8 mouse cellular contexts compared by ENCODE assay signal in the genomic region with DNA sequence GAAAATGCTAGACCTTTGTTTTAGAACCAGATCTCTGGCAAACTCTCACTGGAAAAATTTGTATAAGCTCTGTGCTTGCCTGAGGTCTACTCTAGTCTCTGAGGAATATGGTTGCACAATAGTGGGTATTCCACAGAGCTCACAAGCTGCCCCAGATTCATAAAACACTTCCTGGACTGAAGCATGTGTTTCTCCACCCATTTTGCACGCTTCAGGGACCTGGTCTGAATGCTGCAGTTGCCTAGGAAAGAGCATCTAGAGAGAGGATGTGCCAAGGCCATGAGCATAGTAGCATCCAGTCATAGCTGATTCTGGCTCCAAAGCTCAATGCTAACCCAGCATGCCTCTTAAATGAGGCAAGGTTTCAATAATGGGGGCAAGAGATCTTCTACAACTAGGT.
DNase-seq lines count a peak whose midpoint lies in the region; ATAC-seq lines count a peak whose summit lies in the region.

No protein-coding gene starts in this region.

- 50% methylated on average over 1 of the region's 1 CpGs for WGBS in limb, embryonic 12.5 days
- 76% methylated on average over 1 of the region's 1 CpGs for WGBS in limb, embryonic 10.5 days
- 32% methylated on average over 1 of the region's 1 CpGs for WGBS in liver, embryonic 12.5 days (ENCODE audit: insufficient replicate concordance)

- ATAC-seq in limb, embryonic 12.5 days (ENCODE audit: insufficient number of reproducible peaks, insufficient read depth, low FRiP score, low TSS enrichment, low read depth), result no peak
- no peak for ATAC-seq in liver, embryonic 12.5 days

- H3K9me3 ChIP-seq in limb, embryonic 12.5 days, result no peaks in the 10 kb centered on the region
- H3K9me3 ChIP-seq in limb, embryonic 10.5 days (replicated peaks), result no peaks in the 10 kb centered on the region
- no peaks in the 10 kb centered on the region for H3K9me3 ChIP-seq in liver, embryonic 12.5 days (replicated peaks)

- H3K9ac ChIP-seq in limb, embryonic 12.5 days (replicated peaks), result no peak overlapping the region
- no peak overlapping the region for H3K9ac ChIP-seq in liver, embryonic 12.5 days

- intact Hi-C loops in heart, postnatal 36 days (cut with DNase I), result no loop called here

- peaks cover 19% of the 10 kb centered on the region for H3K4me1 ChIP-seq in limb, embryonic 12.5 days (replicated peaks)
- H3K4me1 ChIP-seq in limb, embryonic 10.5 days, result peaks cover 7% of the 10 kb centered on the region; the same call in 1 of the 2 replicates
- H3K4me1 ChIP-seq in liver, embryonic 12.5 days, result no peaks in the 10 kb centered on the region

- no peaks in the 10 kb centered on the region for H3K27me3 ChIP-seq in limb, embryonic 12.5 days
- H3K27me3 ChIP-seq in limb, embryonic 10.5 days (ENCODE audit: low read depth, poor library complexity, severe bottlenecking), result no peaks in the 10 kb centered on the region
- no peaks in the 10 kb centered on the region for H3K27me3 ChIP-seq in liver, embryonic 12.5 days (replicated peaks)

- no peak overlapping the region for H3K4me2 ChIP-seq in limb, embryonic 12.5 days
- H3K4me2 ChIP-seq in liver, embryonic 12.5 days, result no peak overlapping the region

- H3K27ac ChIP-seq in limb, embryonic 12.5 days, result peak overlapping the region; percentile 74
- no peak overlapping the region for H3K27ac ChIP-seq in limb, embryonic 10.5 days
- H3K27ac ChIP-seq in liver, embryonic 12.5 days, result no peak overlapping the region

- H3K36me3 ChIP-seq in limb, embryonic 12.5 days, result peaks cover 30% of the 10 kb centered on the region
- H3K36me3 ChIP-seq in limb, embryonic 10.5 days, result peaks cover 9% of the 10 kb centered on the region; the same call in 1 of the 2 replicates
- no peaks in the 10 kb centered on the region for H3K36me3 ChIP-seq in liver, embryonic 12.5 days

- DNase-seq in adrenal gland, adult 2 months, result peak; percentile 30
- no peak for DNase-seq in adrenal gland, postnatal 4 days (ENCODE audit: low spot score in 2 of 2)
- no peak for DNase-seq in limb, embryonic 10.5 days (ENCODE audit: low spot score)
- peak; percentile 9 to 28 for DNase-seq in heart, postnatal 36 days
- DNase-seq in lung, postnatal 36 days, result peak; percentile 13
- no peak for DNase-seq in ovary, postnatal 10 days (ENCODE audit: low spot score)

- H3K4me3 ChIP-seq in limb, embryonic 12.5 days (replicated peaks), result no peak overlapping the region
- H3K4me3 ChIP-seq in limb, embryonic 10.5 days, result no peak overlapping the region
- H3K4me3 ChIP-seq in liver, embryonic 12.5 days, result no peak overlapping the region

Comparison
In these comparisons a context has a peak if more than half of its experiments do, and no peak if none do; other contexts are left out.
1. DNase-seq: peak in adrenal gland, adult 2 months (single experiment), heart, postnatal 36 days (2 of 2) and lung, postnatal 36 days (single experiment); none in adrenal gland, postnatal 4 days (0 of 2), limb, embryonic 10.5 days (single experiment) and ovary, postnatal 10 days (single experiment).